Mouse (Mus musculus): ENCODE data around the gene Atpaf1. TPM values are rescaled to one million over a fixed set of nuclear protein-coding genes. Genes with fewer than 3 reads are reported as not detected.
A peak's percentile ranks its signal among the peaks of the same experiment; 100 is the strongest.

The Atpaf1 gene
- polyA plus RNA-seq, 1 experiment = 60.6 TPM

- no peaks in the 10 kb centered on the region for H3K27me3 ChIP-seq (ENCODE audit: control insufficient read depth, insufficient read depth, low read length)
- peaks cover 58% of the 10 kb centered on the region for H3K36me3 ChIP-seq (ENCODE audit: control insufficient read depth, insufficient read depth, low read length)
- TF ChIP-seq CTCF (IDR thresholded peaks at IDR 0.05; ENCODE audit: extremely low read depth, insufficient read length, insufficient replicate concordance, low read depth, low read length) (no peak), POLR2A (IDR thresholded peaks at IDR 0.05; ENCODE audit: low read depth, low read length) (no peak)
- H3K27ac ChIP-seq (ENCODE audit: insufficient read depth, low read depth, low read length) = no peak overlapping the region
- H3K4me1 ChIP-seq (ENCODE audit: control insufficient read depth, insufficient read depth, insufficient read length, low read length) = no peaks in the 10 kb centered on the region
- H3K4me3 ChIP-seq (ENCODE audit: low read depth, low read length) = no peak overlapping the region
- WGBS = 31% methylated on average over 1 of the region's 1 CpGs
These were observed 35.3 kb upstream of the Atpaf1 start for GRCm38 (mm10) chr4:115749336-115749735.

GRCm38 (mm10) chr4:115754101-115754500 lies 30.5 kb upstream of the Atpaf1 start:
- TF ChIP-seq CTCF (IDR thresholded peaks at IDR 0.05; ENCODE audit: extremely low read depth, insufficient read length, insufficient replicate concordance, low read depth, low read length) = no peak
- TF ChIP-seq POLR2A (IDR thresholded peaks at IDR 0.05; ENCODE audit: low read depth, low read length) = no peak
- H3K27me3 ChIP-seq (ENCODE audit: control insufficient read depth, insufficient read depth, low read length) = no peaks in the 10 kb centered on the region
- no peak overlapping the region for H3K27ac ChIP-seq (ENCODE audit: insufficient read depth, low read depth, low read length)
- H3K4me3 ChIP-seq (ENCODE audit: low read depth, low read length) = no peak overlapping the region
- WGBS = 92% methylated on average over 3 of the region's 3 CpGs
- H3K36me3 ChIP-seq (ENCODE audit: control insufficient read depth, insufficient read depth, low read length) = peaks cover 53% of the 10 kb centered on the region
- no peaks in the 10 kb centered on the region for H3K4me1 ChIP-seq (ENCODE audit: control insufficient read depth, insufficient read depth, insufficient read length, low read length)

GRCm38 (mm10) chr4:115754851-115755250 lies 29.8 kb upstream of the Atpaf1 start:
- H3K27me3 ChIP-seq (ENCODE audit: control insufficient read depth, insufficient read depth, low read length) = no peaks in the 10 kb centered on the region
- H3K4me3 ChIP-seq (ENCODE audit: low read depth, low read length) = no peak overlapping the region
- no peak overlapping the region for H3K27ac ChIP-seq (ENCODE audit: insufficient read depth, low read depth, low read length)
- 90% methylated on average over 1 of the region's 1 CpGs for WGBS
- TF ChIP-seq POLR2A (IDR thresholded peaks at IDR 0.05; ENCODE audit: low read depth, low read length) = no peak
- no peak for TF ChIP-seq CTCF (IDR thresholded peaks at IDR 0.05; ENCODE audit: extremely low read depth, insufficient read length, insufficient replicate concordance, low read depth, low read length)
- H3K36me3 ChIP-seq (ENCODE audit: control insufficient read depth, insufficient read depth, low read length) = peaks cover 53% of the 10 kb centered on the region
- H3K4me1 ChIP-seq (ENCODE audit: control insufficient read depth, insufficient read depth, insufficient read length, low read length) = no peaks in the 10 kb centered on the region

- Histone ChIP-seq H3K4me1 (ENCODE audit: control insufficient read depth, insufficient read depth, insufficient read length, low read length) (no peaks in the 10 kb centered on the region), H3K36me3 (ENCODE audit: control insufficient read depth, insufficient read depth, low read length) (peaks cover 58% of the 10 kb centered on the region), H3K27me3 (ENCODE audit: control insufficient read depth, insufficient read depth, low read length) (no peaks in the 10 kb centered on the region), H3K4me3 (ENCODE audit: low read depth, low read length) (no peak overlapping the region), H3K27ac (ENCODE audit: insufficient read depth, low read depth, low read length) (no peak overlapping the region)
- no peak for TF ChIP-seq CTCF (IDR thresholded peaks at IDR 0.05; ENCODE audit: extremely low read depth, insufficient read length, insufficient replicate concordance, low read depth, low read length)
- TF ChIP-seq POLR2A (IDR thresholded peaks at IDR 0.05; ENCODE audit: low read depth, low read length) = no peak
- 38% methylated on average over 3 of the region's 3 CpGs for WGBS
These were observed 23.4 kb upstream of the Atpaf1 start for GRCm38 (mm10) chr4:115761206-115761605.

GRCm38 (mm10) chr4:115764581-115764980 lies 20.0 kb upstream of the Atpaf1 start:
- Histone ChIP-seq H3K4me1 (ENCODE audit: control insufficient read depth, insufficient read depth, insufficient read length, low read length) (no peaks in the 10 kb centered on the region), H3K36me3 (ENCODE audit: control insufficient read depth, insufficient read depth, low read length) (peaks cover 52% of the 10 kb centered on the region), H3K4me3 (ENCODE audit: low read depth, low read length) (no peak overlapping the region), H3K27ac (ENCODE audit: insufficient read depth, low read depth, low read length) (no peak overlapping the region), H3K27me3 (ENCODE audit: control insufficient read depth, insufficient read depth, low read length) (no peaks in the 10 kb centered on the region)
- TF ChIP-seq CTCF (IDR thresholded peaks at IDR 0.05; ENCODE audit: extremely low read depth, insufficient read length, insufficient replicate concordance, low read depth, low read length) (no peak), POLR2A (IDR thresholded peaks at IDR 0.05; ENCODE audit: low read depth, low read length) (no peak)
- WGBS = 95% methylated on average over 11 of the region's 11 CpGs

GRCm38 (mm10) chr4:115767647-115768467 lies 16.8 kb upstream of the Atpaf1 start:
- Histone ChIP-seq H3K27ac (ENCODE audit: insufficient read depth, low read depth, low read length) (0 out of 2 replicates have a peak overlapping the region, but pooled peaks have one; percentile 21), H3K36me3 (ENCODE audit: control insufficient read depth, insufficient read depth, low read length) (peaks cover 47% of the 10 kb centered on the region), H3K27me3 (ENCODE audit: control insufficient read depth, insufficient read depth, low read length) (no peaks in the 10 kb centered on the region), H3K4me1 (ENCODE audit: control insufficient read depth, insufficient read depth, insufficient read length, low read length) (no peaks in the 10 kb centered on the region), H3K4me3 (ENCODE audit: low read depth, low read length) (no peak overlapping the region)
- no peak for TF ChIP-seq POLR2A (IDR thresholded peaks at IDR 0.05; ENCODE audit: low read depth, low read length)
- no peak for TF ChIP-seq CTCF (IDR thresholded peaks at IDR 0.05; ENCODE audit: extremely low read depth, insufficient read length, insufficient replicate concordance, low read depth, low read length)
- WGBS = 25% methylated on average over 11 of the region's 11 CpGs

GRCm38 (mm10) chr4:115775056-115775455 lies 9.6 kb upstream of the Atpaf1 start:
- TF ChIP-seq CTCF (IDR thresholded peaks at IDR 0.05; ENCODE audit: extremely low read depth, insufficient read length, insufficient replicate concordance, low read depth, low read length) = no peak
- TF ChIP-seq POLR2A (IDR thresholded peaks at IDR 0.05; ENCODE audit: low read depth, low read length) = no peak
- Histone ChIP-seq H3K4me3 (ENCODE audit: low read depth, low read length) (no peak overlapping the region), H3K36me3 (ENCODE audit: control insufficient read depth, insufficient read depth, low read length) (peaks cover 42% of the 10 kb centered on the region), H3K4me1 (ENCODE audit: control insufficient read depth, insufficient read depth, insufficient read length, low read length) (peaks cover 7% of the 10 kb centered on the region; the same call in 1 of the 2 replicates), H3K27me3 (ENCODE audit: control insufficient read depth, insufficient read depth, low read length) (no peaks in the 10 kb centered on the region), H3K27ac (ENCODE audit: insufficient read depth, low read depth, low read length) (no peak overlapping the region)
- 87% methylated on average over 6 of the region's 6 CpGs for WGBS

Data from small intestine, adult 2 months (tissue).